Mouse (Mus musculus) MEL (cell line): ENCODE results near the gene Gm19935. TPM values are rescaled to one million over a fixed set of nuclear protein-coding genes. Genes with fewer than 3 reads are reported as not detected.

Experiments
- DNase-seq: peaks from one replicate; pipeline ENCODE4 v3.0.0; 2011; ENCODE audit warnings: low read depth, low spot score
- H3K27ac ChIP-seq: 2 replicates; pipeline ENCODE4 v1.5.1; 2012; ENCODE audit warnings: low read depth, mild to moderate bottlenecking, control low read depth, low read length, moderate library complexity; ENCODE audit not compliant: control insufficient read depth
- H3K27me3 ChIP-seq, 2 experiments: fragments of 150-350 bp in 1 of 2; sonication (generic) in 1 of 2; 2 replicates each; pipeline ENCODE4 v1.6.1; 2012; ENCODE audit warnings: low read length in 2 of 2, mild to moderate bottlenecking in 2 of 2, improper control_type of control experiment in 1 of 2, moderate library complexity in 1 of 2; ENCODE audit not compliant: insufficient read depth in 2 of 2, control insufficient read depth in 1 of 2
- H3K36me3 ChIP-seq, 2 experiments: 2 replicates each; pipeline ENCODE4 v1.6.1; 2012 to 2014; ENCODE audit warnings: low read length in 2 of 2, improper control_type of control experiment in 1 of 2, inconsistent platforms in 1 of 2, mild to moderate bottlenecking in 1 of 2; ENCODE audit not compliant: insufficient read depth in 2 of 2, control insufficient read depth in 1 of 2
- H3K4me1 ChIP-seq, 2 experiments: fragments of 150-350 bp in 1 of 2; sonication (generic) in 1 of 2; 2 replicates each; pipeline ENCODE4 v1.6.1; 2012; ENCODE audit warnings: low read length in 2 of 2, improper control_type of control experiment in 1 of 2, mild to moderate bottlenecking in 1 of 2; ENCODE audit not compliant: insufficient read depth in 2 of 2, control insufficient read depth in 1 of 2
- H3K4me3 ChIP-seq, 2 experiments: fragments of 150-350 bp in 1 of 2; sonication (generic) in 1 of 2; 2 replicates each; pipeline ENCODE4 v1.5.1; 2012; ENCODE audit warnings: low read depth in 2 of 2, low read length in 2 of 2, mild to moderate bottlenecking in 2 of 2, moderate library complexity in 2 of 2, control low read depth in 1 of 2, improper control_type of control experiment in 1 of 2; ENCODE audit not compliant: control insufficient read depth in 1 of 2, insufficient read depth in 1 of 2
- H3K79me2 ChIP-seq: 2 replicates; pipeline ENCODE4 v1.6.1; 2012; ENCODE audit warnings: mild to moderate bottlenecking, low read length, moderate library complexity; ENCODE audit not compliant: control insufficient read depth, poor library complexity, insufficient read depth
- H3K9ac ChIP-seq: 2 replicates; pipeline ENCODE4 v1.6.1; 2012; ENCODE audit warnings: low read depth, mild to moderate bottlenecking, control low read depth, low read length, moderate library complexity; ENCODE audit not compliant: control insufficient read depth, poor library complexity, severe bottlenecking
- H3K9me3 ChIP-seq: fragments of 150-350 bp; sonication (generic); replicated peaks from 2 replicates; pipeline ENCODE4 v1.6.1; 2012; ENCODE audit warnings: mild to moderate bottlenecking, low read length, improper control_type of control experiment, moderate library complexity; ENCODE audit not compliant: insufficient read depth
- BHLHE40 ChIP-seq: IDR thresholded peaks from 2 replicates; pipeline ENCODE4 v1.6.1; 2012; ENCODE audit warnings: low read depth, mild to moderate bottlenecking, inconsistent platforms, low read length, improper control_type of control experiment, borderline replicate concordance
- CHD1 ChIP-seq: IDR thresholded peaks from 2 replicates; pipeline ENCODE4 v1.6.1; 2012; ENCODE audit warnings: low read depth, mild to moderate bottlenecking, inconsistent platforms, low read length, improper control_type of control experiment
- CHD2 ChIP-seq: IDR thresholded peaks from 2 replicates; pipeline ENCODE4 v1.6.1; 2011; ENCODE audit warnings: low read length, improper control_type of control experiment
- E2F4 ChIP-seq: IDR thresholded peaks from 2 replicates; pipeline ENCODE4 v1.6.1; 2011; ENCODE audit warnings: low read depth, low read length, improper control_type of control experiment, borderline replicate concordance
- EP300 ChIP-seq, 2 experiments: IDR thresholded peaks; 2 replicates each; pipeline ENCODE4 v1.6.1; 2011; ENCODE audit warnings: improper control_type of control experiment in 2 of 2, low read length in 2 of 2, low read depth in 1 of 2, mild to moderate bottlenecking in 1 of 2
- HCFC1 ChIP-seq: IDR thresholded peaks from 2 replicates; pipeline ENCODE4 v1.6.1; 2012; ENCODE audit warnings: low read depth, mild to moderate bottlenecking, inconsistent platforms, low read length, improper control_type of control experiment, moderate library complexity
- KAT2A ChIP-seq: conservative IDR thresholded peaks from 2 replicates; pipeline ENCODE4 v1.6.1; 2012; ENCODE audit warnings: low read depth, low read length, improper control_type of control experiment, inconsistent platforms
- MAFK ChIP-seq: IDR thresholded peaks from 2 replicates; pipeline ENCODE4 v1.6.1; 2011; ENCODE audit warnings: low read depth, mild to moderate bottlenecking, low read length, improper control_type of control experiment, borderline replicate concordance
- MAX ChIP-seq: IDR thresholded peaks from 2 replicates; pipeline ENCODE4 v1.6.1; 2011; ENCODE audit warnings: low read length, improper control_type of control experiment
- MEF2A ChIP-seq: IDR thresholded peaks from 2 replicates; pipeline ENCODE4 v1.6.1; 2014; ENCODE audit warnings: low read depth, mild to moderate bottlenecking, inconsistent platforms, low read length, improper control_type of control experiment; ENCODE audit not compliant: poor library complexity, insufficient replicate concordance, severe bottlenecking; ENCODE audit errors: extremely low read depth
- MYC ChIP-seq: IDR thresholded peaks from 2 replicates; pipeline ENCODE4 v1.6.1; 2011; ENCODE audit warnings: low read depth, mild to moderate bottlenecking, low read length, improper control_type of control experiment, moderate library complexity
- SIN3A ChIP-seq: IDR thresholded peaks from 2 replicates; pipeline ENCODE4 v1.6.1; 2012; ENCODE audit warnings: low read length, improper control_type of control experiment, inconsistent platforms
- TAL1 ChIP-seq: IDR thresholded peaks from 2 replicates; pipeline ENCODE4 v1.6.1; 2012; ENCODE audit warnings: mild to moderate bottlenecking, inconsistent platforms, low read length, moderate library complexity, mixed read lengths
- TBP ChIP-seq: IDR thresholded peaks from 2 replicates; pipeline ENCODE4 v1.8.0; 2011; ENCODE audit warnings: low read depth, low read length, improper control_type of control experiment
- UBTF ChIP-seq: IDR thresholded peaks from 2 replicates; pipeline ENCODE4 v1.6.1; 2012; ENCODE audit warnings: low read depth, mild to moderate bottlenecking, inconsistent platforms, low read length, improper control_type of control experiment, moderate library complexity, borderline replicate concordance; ENCODE audit not compliant: insufficient read depth
- USF2 ChIP-seq, 2 experiments: IDR thresholded peaks; 2 replicates each; pipeline ENCODE4 v1.6.1; 2011 to 2012; ENCODE audit warnings: improper control_type of control experiment in 2 of 2, low read length in 2 of 2, borderline replicate concordance in 1 of 2, inconsistent platforms in 1 of 2, low read depth in 1 of 2, mild to moderate bottlenecking in 1 of 2; ENCODE audit not compliant: insufficient read depth in 1 of 2
- ZKSCAN1 ChIP-seq: IDR thresholded peaks from 2 replicates; pipeline ENCODE4 v1.6.1; 2012; ENCODE audit warnings: low read depth, mild to moderate bottlenecking, inconsistent platforms, low read length, improper control_type of control experiment, moderate library complexity
- ZNF384 ChIP-seq: IDR thresholded peaks from 2 replicates; pipeline ENCODE4 v1.6.1; 2012; ENCODE audit warnings: low read depth, mild to moderate bottlenecking, inconsistent platforms, low read length, improper control_type of control experiment
- polyA plus RNA-seq, 2 experiments: library from polyadenylated mRNA; stranded (reverse) in 1 of 2; unstranded in 1 of 2; fragments of >175 nt in 1 of 2; fragments of >200 nt in 1 of 2; gene quantifications; 2 replicates each; pipeline versions ENCODE4 v1.2.1 to v1.2.4; 2012; ENCODE audit warnings: low replicate concordance in 2 of 2, low read depth in 1 of 2; ENCODE audit not compliant: insufficient read length in 2 of 2, insufficient read depth in 1 of 2, missing spikeins in 1 of 2
- total RNA-seq: library from RNA; depleted of rRNA; stranded (reverse); fragments of 300-350 nt; gene quantifications from 2 replicates; pipeline ENCODE4 v1.2.3, GENCODE M21; 2012

Gene Gm19935
- total and polyA plus RNA-seq, 3 experiments = not detected

DNA sequence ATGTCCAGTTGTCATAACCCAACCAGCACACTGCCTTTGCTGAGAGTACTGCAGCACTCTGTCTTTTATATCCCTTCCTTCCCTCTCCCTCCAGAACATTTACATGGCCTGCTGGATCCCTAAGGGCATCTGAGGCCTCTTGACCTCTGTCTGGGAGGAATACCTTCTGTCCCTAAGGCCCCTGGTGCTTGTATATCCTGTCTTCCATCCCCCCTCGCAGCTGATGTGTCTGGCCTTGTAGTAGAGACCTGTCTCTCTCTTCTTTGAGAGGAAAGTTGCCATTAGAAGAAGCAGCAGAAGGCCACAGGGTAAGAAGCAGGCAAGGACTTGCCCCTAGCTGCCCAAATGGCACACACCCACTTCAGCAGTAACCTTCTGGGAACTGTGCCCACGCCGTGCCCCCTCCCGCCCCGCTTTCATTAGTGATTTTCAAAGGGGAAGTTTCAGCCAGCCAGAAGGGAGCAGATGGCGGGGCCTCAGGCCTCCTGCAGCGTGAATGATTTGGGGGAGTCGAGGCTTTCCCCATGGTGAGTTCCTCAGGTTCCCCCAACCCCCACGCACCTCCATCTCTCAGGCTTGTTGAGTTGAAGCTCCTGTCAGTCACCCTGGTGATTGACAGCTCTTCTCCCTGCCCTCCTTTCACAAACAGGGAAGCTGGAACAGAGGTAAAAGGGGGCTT, 44.2 kb upstream of the Gm19935 start:
- no peaks in the 10 kb centered on the region for H3K79me2 ChIP-seq
- TF ChIP-seq KAT2A (no peak), BHLHE40 (no peak), TBP (no peak), SIN3A (no peak), USF2 (IDR thresholded peaks at IDR 0.05; ENCODE audit: borderline replicate concordance in 1 of 2, insufficient read depth in 1 of 2, low read depth in 1 of 2, low read length in 2 of 2) (no peak), ZKSCAN1 (no peak), MYC (no peak), MEF2A (no peak), TAL1 (no peak), EP300 (IDR thresholded peaks at IDR 0.05; ENCODE audit: low read depth in 1 of 2, low read length in 2 of 2) (no peak), CHD1 (no peak), MAFK (no peak), CHD2 (no peak), MAX (no peak), ZNF384 (no peak), UBTF (no peak), HCFC1 (no peak)
- no peak overlapping the region for H3K27ac ChIP-seq
- H3K36me3 ChIP-seq = peaks cover 0 to 2% of the 10 kb centered on the region in 2 experiments; a peak in 1 of 4 replicates
- no peak overlapping the region for H3K4me3 ChIP-seq
- no peaks in the 10 kb centered on the region for H3K9me3 ChIP-seq
- peak; percentile 51 for DNase-seq
- peaks cover 0 to 6% of the 10 kb centered on the region in 2 experiments; a peak in 2 of 4 replicates for H3K4me1 ChIP-seq
- peak overlapping the region; percentile 19; the same call in 1 of the 2 replicates for H3K9ac ChIP-seq
- no peaks in the 10 kb centered on the region for H3K27me3 ChIP-seq

DNA sequence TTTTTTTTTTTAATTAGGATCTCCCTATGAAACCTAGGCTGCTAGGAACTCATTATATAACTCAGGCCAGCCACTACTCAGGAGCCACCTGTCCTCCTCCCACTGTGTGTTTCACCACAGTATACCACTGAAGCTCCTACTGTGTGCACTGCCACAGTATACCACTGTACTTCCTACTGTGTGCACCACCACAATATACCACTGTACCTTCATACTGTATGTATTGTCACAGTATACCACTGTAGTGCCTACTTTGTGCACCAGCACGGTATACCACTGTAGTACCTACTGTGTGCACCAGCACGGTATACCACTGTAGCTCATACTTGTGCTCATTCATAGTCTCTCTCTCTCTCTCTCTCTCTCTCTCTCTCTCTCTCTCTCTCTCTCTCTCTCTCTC, 40.9 kb upstream of the Gm19935 start:
- no peaks in the 10 kb centered on the region for H3K9me3 ChIP-seq
- H3K36me3 ChIP-seq = peaks cover 0 to 5% of the 10 kb centered on the region in 2 experiments; a peak in 2 of 4 replicates
- DNase-seq = no peak
- TF ChIP-seq ZKSCAN1 (peak; percentile 90), E2F4 (no peak)
- no peak overlapping the region for H3K27ac ChIP-seq
- no peak overlapping the region for H3K4me3 ChIP-seq
- H3K9ac ChIP-seq = no peak overlapping the region
- H3K79me2 ChIP-seq = no peaks in the 10 kb centered on the region
- H3K27me3 ChIP-seq = no peaks in the 10 kb centered on the region
- H3K4me1 ChIP-seq = peaks cover 0 to 16% of the 10 kb centered on the region in 2 experiments; a peak in 2 of 4 replicates
